Mouse (Mus musculus): ENCODE measurements around the gene Slc5a7. TPM values are rescaled to one million over a fixed set of nuclear protein-coding genes. Genes with fewer than 3 reads are reported as not detected.

Gene Slc5a7
- polyA plus RNA-seq (2015; fragmentation: Nextera tagmentation; extraction: Ambion mirVana): 2.8 and 3.2 TPM in 2 replicates

GRCm38 (mm10) chr17:54298934-54299333 lies at the start of gene Slc5a7:
Slc5a7 (minus strand) TSS chr17:54299034.
- Histone ChIP-seq H3K9ac (ENCODE audit: low read depth, low read length) (no peak within 1 kb of the TSS), H3K4me1 (replicated peaks; ENCODE audit: control insufficient read depth, insufficient read depth, low read length) (no peaks in the 10 kb centered on the region)

GRCm38 (mm10) chr17:54347672-54348071 lies 48.8 kb upstream of the Slc5a7 start:
- no peak overlapping the region for H3K9ac ChIP-seq (ENCODE audit: low read depth, low read length)
- H3K9me3 ChIP-seq (ENCODE audit: control insufficient read depth): no peaks in the 10 kb centered on the region
- no peak for TF ChIP-seq CTCF (IDR thresholded peaks at IDR 0.05; ENCODE audit: low read depth)
- ATAC-seq: no peak
- WGBS: 77% methylated on average over 8 of the region's 8 CpGs
- H3K4me3 ChIP-seq (ENCODE audit: low read depth, low read length): no peak overlapping the region
- no peaks in the 10 kb centered on the region for H3K27me3 ChIP-seq (replicated peaks; ENCODE audit: control insufficient read depth, insufficient read depth, low read length)
- H3K4me1 ChIP-seq (replicated peaks; ENCODE audit: control insufficient read depth, insufficient read depth, low read length): no peaks in the 10 kb centered on the region
- H3K4me2 ChIP-seq (replicated peaks; ENCODE audit: low read depth): no peak overlapping the region
- H3K36me3 ChIP-seq (ENCODE audit: control insufficient read depth, insufficient read depth): no peaks in the 10 kb centered on the region
- H3K27ac ChIP-seq (ENCODE audit: low read depth, low read length): no peak overlapping the region

More at GRCm38 (mm10) chr17:54298934-54299333, at the start of gene Slc5a7:
- Histone ChIP-seq H3K4me2 (replicated peaks; ENCODE audit: low read depth) (peak within 1 kb of the TSS; percentile 68), H3K27me3 (replicated peaks; ENCODE audit: control insufficient read depth, insufficient read depth, low read length) (no peaks in the 10 kb centered on the region), H3K36me3 (ENCODE audit: control insufficient read depth, insufficient read depth) (no peaks in the 10 kb centered on the region), H3K27ac (ENCODE audit: low read depth, low read length) (no peak within 1 kb of the TSS), H3K9me3 (ENCODE audit: control insufficient read depth) (no peaks in the 10 kb centered on the region), H3K4me3 (ENCODE audit: low read depth, low read length) (peak within 1 kb of the TSS; percentile 33)
- 58% methylated on average over 1 of the region's 1 CpGs for WGBS
- ATAC-seq: no peak
- TF ChIP-seq CTCF (IDR thresholded peaks at IDR 0.05; ENCODE audit: low read depth): no peak

GRCm38 (mm10) chr17:54343395-54343794 lies 44.6 kb upstream of the Slc5a7 start:
- Histone ChIP-seq H3K9ac (ENCODE audit: low read depth, low read length) (no peak overlapping the region), H3K27ac (ENCODE audit: low read depth, low read length) (no peak overlapping the region), H3K4me1 (replicated peaks; ENCODE audit: control insufficient read depth, insufficient read depth, low read length) (no peaks in the 10 kb centered on the region), H3K36me3 (ENCODE audit: control insufficient read depth, insufficient read depth) (no peaks in the 10 kb centered on the region), H3K9me3 (ENCODE audit: control insufficient read depth) (no peaks in the 10 kb centered on the region), H3K4me3 (ENCODE audit: low read depth, low read length) (no peak overlapping the region), H3K4me2 (replicated peaks; ENCODE audit: low read depth) (no peak overlapping the region), H3K27me3 (replicated peaks; ENCODE audit: control insufficient read depth, insufficient read depth, low read length) (no peaks in the 10 kb centered on the region)
- WGBS: 20% methylated on average over 4 of the region's 4 CpGs
- peak; percentile 75 for TF ChIP-seq CTCF (IDR thresholded peaks at IDR 0.05; ENCODE audit: low read depth)
- ATAC-seq: no peak

GRCm38 (mm10) chr17:54298232-54298924 lies 456 bp downstream of the Slc5a7 start:
- H3K36me3 ChIP-seq (ENCODE audit: control insufficient read depth, insufficient read depth): no peaks in the 10 kb centered on the region
- H3K9ac ChIP-seq (ENCODE audit: low read depth, low read length): no peak overlapping the region
- H3K4me1 ChIP-seq (replicated peaks; ENCODE audit: control insufficient read depth, insufficient read depth, low read length): no peaks in the 10 kb centered on the region
- 1% methylated on average over 37 of the region's 37 CpGs for WGBS
- H3K27me3 ChIP-seq (replicated peaks; ENCODE audit: control insufficient read depth, insufficient read depth, low read length): no peaks in the 10 kb centered on the region
- TF ChIP-seq CTCF (IDR thresholded peaks at IDR 0.05; ENCODE audit: low read depth): no peak
- H3K4me3 ChIP-seq (ENCODE audit: low read depth, low read length): peak overlapping the region; percentile 33
- no peak overlapping the region for H3K27ac ChIP-seq (ENCODE audit: low read depth, low read length)
- peak overlapping the region; percentile 68 for H3K4me2 ChIP-seq (replicated peaks; ENCODE audit: low read depth)
- 0 out of 2 replicates have a peak, but pooled peaks have one; percentile 19 for ATAC-seq
- H3K9me3 ChIP-seq (ENCODE audit: control insufficient read depth): no peaks in the 10 kb centered on the region

- Histone ChIP-seq H3K9me3 (ENCODE audit: control insufficient read depth) (no peaks in the 10 kb centered on the region), H3K4me2 (replicated peaks; ENCODE audit: low read depth) (no peak overlapping the region), H3K36me3 (ENCODE audit: control insufficient read depth, insufficient read depth) (no peaks in the 10 kb centered on the region), H3K4me3 (ENCODE audit: low read depth, low read length) (no peak overlapping the region), H3K4me1 (replicated peaks; ENCODE audit: control insufficient read depth, insufficient read depth, low read length) (no peaks in the 10 kb centered on the region), H3K27me3 (replicated peaks; ENCODE audit: control insufficient read depth, insufficient read depth, low read length) (no peaks in the 10 kb centered on the region), H3K9ac (ENCODE audit: low read depth, low read length) (no peak overlapping the region), H3K27ac (ENCODE audit: low read depth, low read length) (no peak overlapping the region)
- ATAC-seq: no peak
- TF ChIP-seq CTCF (IDR thresholded peaks at IDR 0.05; ENCODE audit: low read depth): no peak
Measured at GRCm38 (mm10) chr17:54250783-54251182, 48.1 kb downstream of the Slc5a7 start.

- Histone ChIP-seq H3K4me2 (replicated peaks; ENCODE audit: low read depth) (no peak overlapping the region), H3K9me3 (ENCODE audit: control insufficient read depth) (no peaks in the 10 kb centered on the region), H3K4me1 (replicated peaks; ENCODE audit: control insufficient read depth, insufficient read depth, low read length) (no peaks in the 10 kb centered on the region), H3K27me3 (replicated peaks; ENCODE audit: control insufficient read depth, insufficient read depth, low read length) (no peaks in the 10 kb centered on the region), H3K36me3 (ENCODE audit: control insufficient read depth, insufficient read depth) (no peaks in the 10 kb centered on the region), H3K4me3 (ENCODE audit: low read depth, low read length) (no peak overlapping the region), H3K27ac (ENCODE audit: low read depth, low read length) (no peak overlapping the region), H3K9ac (ENCODE audit: low read depth, low read length) (no peak overlapping the region)
- no peak for ATAC-seq
- TF ChIP-seq CTCF (IDR thresholded peaks at IDR 0.05; ENCODE audit: low read depth): no peak
Measured at GRCm38 (mm10) chr17:54243650-54244300, 55.1 kb downstream of the Slc5a7 start.

All from intestine, postnatal 0 days (tissue).